Mouse (Mus musculus) lung, embryonic 16.5 days (tissue): Measurements from ENCODE around the gene Ankrd13d. TPM values are rescaled to one million over a fixed set of nuclear protein-coding genes. Genes with fewer than 3 reads are reported as not detected.

Source experiments
- ATAC-seq: fragments of 200-750 bp; cut with Nextera tagmentation; 2 replicates; pipeline ENCODE4 v1.8.0; 2017; ENCODE audit warnings: low read depth, mild to moderate bottlenecking, moderate library complexity
- H3K27ac ChIP-seq: fragments of 300-500 bp; sonication (generic); 2 replicates; pipeline ENCODE4 v1.5.1; 2014; ENCODE audit warnings: mild to moderate bottlenecking, control low read depth, low read length
- H3K27me3 ChIP-seq: fragments of 300-500 bp; sonication (generic); 2 replicates; pipeline ENCODE4 v1.6.1; 2014; ENCODE audit warnings: low read depth, low read length, mixed read lengths; ENCODE audit not compliant: control insufficient read depth, insufficient read depth
- H3K36me3 ChIP-seq: fragments of 300-500 bp; sonication (generic); 2 replicates; pipeline ENCODE4 v1.6.1; 2014; ENCODE audit warnings: low read length; ENCODE audit not compliant: control insufficient read depth, insufficient read depth
- H3K4me1 ChIP-seq: fragments of 300-500 bp; sonication (generic); replicated peaks from 2 replicates; pipeline ENCODE4 v1.6.1; 2014; ENCODE audit warnings: low read length, mixed read lengths; ENCODE audit not compliant: control insufficient read depth, insufficient read depth
- H3K4me2 ChIP-seq: fragments of 300-500 bp; sonication (generic); 2 replicates; pipeline ENCODE4 v1.6.1; 2014; ENCODE audit warnings: low read depth, low read length, control low read depth
- H3K4me3 ChIP-seq: fragments of 300-500 bp; sonication (generic); 2 replicates; pipeline ENCODE4 v1.5.1; 2014; ENCODE audit warnings: mild to moderate bottlenecking, low read length, control low read depth
- H3K9ac ChIP-seq: fragments of 300-500 bp; sonication (generic); 2 replicates; pipeline ENCODE4 v1.6.1; 2014; ENCODE audit warnings: low read length, control low read depth
- H3K9me3 ChIP-seq: fragments of 300-500 bp; sonication (generic); 2 replicates; pipeline ENCODE4 v1.6.1; 2016; ENCODE audit warnings: low read length; ENCODE audit not compliant: control insufficient read depth
- WGBS: fragments of 180-500 bp; shearing (Covaris S2); extraction: QIAGEN DNeasy Blood & Tissue Kit; methylation state at CpG from one replicate; pipeline ENCODE4 v1.1.7; 2014; 5-methylcytosine and 5-hydroxymethylcytosine counted together
- microRNA-seq: library from miRNA; unstranded; fragments of <30 nt; microRNA quantifications from one replicate; pipeline ENCODE4, GENCODE M21; 2016
- polyA plus RNA-seq: library from polyadenylated mRNA; unstranded; fragments of >200 nt; fragmentation: Nextera tagmentation; extraction: Ambion mirVana; gene quantifications from 2 replicates; pipeline ENCODE4 v1.2.1, GENCODE M21; 2015

Ankrd13d gene
- polyA plus RNA-seq, 1 experiment from 2014 or later = 3.5 TPM

GRCm38 (mm10) chr19:4226779-4227178 lies 56.2 kb downstream of the Ankrd13d start:
- Histone ChIP-seq H3K4me1 (peaks cover 14% of the 10 kb centered on the region), H3K4me2 (no peak overlapping the region), H3K36me3 (no peaks in the 10 kb centered on the region), H3K27ac (no peak overlapping the region), H3K27me3 (no peaks in the 10 kb centered on the region; the same call in 1 of the 2 replicates), H3K9me3 (no peaks in the 10 kb centered on the region), H3K9ac (no peak overlapping the region), H3K4me3 (no peak overlapping the region)
- 82% methylated on average over 7 of the region's 7 CpGs for WGBS
- ATAC-seq = no peak

DNA sequence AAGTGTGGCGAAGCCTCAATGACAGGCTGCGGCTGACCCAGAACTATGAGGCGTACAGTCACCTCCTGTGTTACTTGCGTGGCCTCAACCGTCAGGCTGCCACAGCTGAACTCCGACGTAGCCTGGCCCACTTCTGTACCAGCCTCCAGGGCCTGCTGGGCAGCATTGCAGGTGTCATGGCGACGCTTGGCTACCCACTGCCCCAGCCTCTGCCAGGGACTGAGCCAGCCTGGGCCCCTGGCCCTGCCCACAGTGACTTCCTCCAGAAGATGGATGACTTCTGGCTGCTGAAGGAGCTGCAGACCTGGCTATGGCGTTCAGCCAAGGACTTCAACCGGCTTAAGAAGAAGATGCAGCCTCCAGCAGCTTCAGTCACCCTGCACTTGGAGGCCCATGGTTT lies 60.8 kb downstream of the Ankrd13d start:
- peak; percentile 21; the same call in 1 of the 2 replicates for ATAC-seq
- H3K36me3 ChIP-seq = no peaks in the 10 kb centered on the region
- no peaks in the 10 kb centered on the region; the same call in 1 of the 2 replicates for H3K27me3 ChIP-seq
- no peak overlapping the region for H3K9ac ChIP-seq
- H3K4me2 ChIP-seq = no peak overlapping the region
- no peaks in the 10 kb centered on the region for H3K9me3 ChIP-seq
- peaks cover 22% of the 10 kb centered on the region for H3K4me1 ChIP-seq
- no peak overlapping the region for H3K4me3 ChIP-seq
- no peak overlapping the region; the same call in 1 of the 2 replicates for H3K27ac ChIP-seq
- 54% methylated on average over 11 of the region's 11 CpGs for WGBS

GRCm38 (mm10) chr19:4220957-4221743 lies 61.8 kb downstream of the Ankrd13d start:
- H3K27ac ChIP-seq = peak overlapping the region; percentile 87
- no peaks in the 10 kb centered on the region for H3K36me3 ChIP-seq
- peak; percentile 61 for ATAC-seq
- H3K4me2 ChIP-seq = peak overlapping the region; percentile 22; the same call in 1 of the 2 replicates
- H3K9ac ChIP-seq = peak overlapping the region; percentile 3
- H3K27me3 ChIP-seq = no peaks in the 10 kb centered on the region
- peaks cover 32% of the 10 kb centered on the region for H3K4me1 ChIP-seq
- WGBS = 32% methylated on average over 14 of the region's 14 CpGs
- H3K9me3 ChIP-seq = no peaks in the 10 kb centered on the region
- H3K4me3 ChIP-seq = no peak overlapping the region

- Histone ChIP-seq H3K27ac (peak overlapping the region; percentile 87), H3K4me2 (peak overlapping the region; percentile 22; the same call in 1 of the 2 replicates), H3K36me3 (no peaks in the 10 kb centered on the region), H3K4me1 (peaks cover 35% of the 10 kb centered on the region), H3K9ac (0 out of 2 replicates have a peak overlapping the region, but pooled peaks have one; percentile 43), H3K27me3 (no peaks in the 10 kb centered on the region), H3K4me3 (no peak overlapping the region), H3K9me3 (no peaks in the 10 kb centered on the region)
- 32% methylated on average over 4 of the region's 4 CpGs for WGBS
- 0 out of 2 replicates have a peak, but pooled peaks have one; percentile 5 for ATAC-seq
Observed at GRCm38 (mm10) chr19:4220416-4220815, 62.5 kb downstream of the Ankrd13d start.

Small RNAs within 50 kb of the gene (microRNA-seq; reads per million reads assigned to microRNA genes)
- gene Mir6985 = not detected

Other genes starting within 250 kb of the Ankrd13d start
- 432 and 433 TPM in 2 replicates for gene Gstp1, start 245.2 kb downstream of the Ankrd13d start, polyA plus RNA-seq
- gene Gstp2, start 237.1 kb downstream of the Ankrd13d start, polyA plus RNA-seq = 3.5 and 5.0 TPM in 2 replicates
- gene Gstp3, start 223.6 kb downstream of the Ankrd13d start, polyA plus RNA-seq = 0.85 and 1.9 TPM in 2 replicates
- gene Cabp2, start 201.6 kb downstream of the Ankrd13d start, polyA plus RNA-seq = not detected in 2 replicates
- 111 and 128 TPM in 2 replicates for gene Cdk2ap2, start 186.0 kb downstream of the Ankrd13d start, polyA plus RNA-seq
- 12.6 and 14.4 TPM in 2 replicates for gene Pitpnm1, start 183.1 kb downstream of the Ankrd13d start, polyA plus RNA-seq
- 102 TPM in 2 replicates for gene Aip, start 157.3 kb downstream of the Ankrd13d start, polyA plus RNA-seq
- not detected in 2 replicates for gene Gpr152, start 143.3 kb downstream of the Ankrd13d start, polyA plus RNA-seq
- 0.16 TPM in 1 of 2 replicates, not detected in the other for gene Cabp4, start 139.1 kb downstream of the Ankrd13d start, polyA plus RNA-seq
- 174 and 184 TPM in 2 replicates for gene Coro1b, start 134.5 kb downstream of the Ankrd13d start, polyA plus RNA-seq
- gene Ptprcap, start 129.5 kb downstream of the Ankrd13d start, polyA plus RNA-seq = 4.6 and 14.2 TPM in 2 replicates
- 51.6 and 52.7 TPM in 2 replicates for gene Rps6kb2, start 119.8 kb downstream of the Ankrd13d start, polyA plus RNA-seq
- 2.5 and 3.2 TPM in 2 replicates for gene Carns1, start 107.7 kb downstream of the Ankrd13d start, polyA plus RNA-seq
- 4.0 and 7.0 TPM in 2 replicates for gene Tbc1d10c, start 91.9 kb downstream of the Ankrd13d start, polyA plus RNA-seq
- 911 and 931 TPM in 2 replicates for gene Ppp1ca, start 91.1 kb downstream of the Ankrd13d start, polyA plus RNA-seq
- 30.5 and 33.6 TPM in 2 replicates for gene Rad9a, start 81.5 kb downstream of the Ankrd13d start, polyA plus RNA-seq
- 4.8 and 6.1 TPM in 2 replicates for gene Clcf1, start 68.9 kb downstream of the Ankrd13d start, polyA plus RNA-seq
- not detected in 2 replicates for gene AC109138.7, start 68.8 kb downstream of the Ankrd13d start, polyA plus RNA-seq
- 32.6 and 38.0 TPM in 2 replicates for gene Pold4, start 51.2 kb downstream of the Ankrd13d start, polyA plus RNA-seq
- gene Ssh3, start 14.0 kb downstream of the Ankrd13d start, polyA plus RNA-seq = 20.0 and 21.5 TPM in 2 replicates
- gene Grk2, start 23.1 kb upstream of the Ankrd13d start, polyA plus RNA-seq = 13.7 and 15.0 TPM in 2 replicates
- gene Kdm2a, start 115.1 kb upstream of the Ankrd13d start, polyA plus RNA-seq = 35.1 and 42.9 TPM in 2 replicates
- 32.5 and 34.9 TPM in 2 replicates for gene Rhod, start 156.3 kb upstream of the Ankrd13d start, polyA plus RNA-seq
- 1.2 and 1.6 TPM in 2 replicates for gene Syt12, start 194.3 kb upstream of the Ankrd13d start, polyA plus RNA-seq
- not detected in 2 replicates for gene 2010003K11Rik, start 215.4 kb upstream of the Ankrd13d start, polyA plus RNA-seq
- gene Pcx, start 227.3 kb upstream of the Ankrd13d start, polyA plus RNA-seq = 21.3 and 24.7 TPM in 2 replicates